Mouse (Mus musculus) layer of hippocampus, postnatal 36 days (tissue): ENCODE measurements around the gene Ap5m1. TPM values are rescaled to one million over a fixed set of nuclear protein-coding genes. Genes with fewer than 3 reads are reported as not detected.

Source experiments
- DNase-seq, 2 experiments: peaks; one replicate each; pipeline ENCODE4 v3.0.0; 2022
- total RNA-seq, 2 experiments: library from RNA; stranded (reverse); gene quantifications; 2 replicates each; pipeline ENCODE4 v1.2.3; 2021

Ap5m1 gene
- total RNA-seq, 2 experiments from 2014 or later = 22.7 to 23.0 TPM

DNA sequence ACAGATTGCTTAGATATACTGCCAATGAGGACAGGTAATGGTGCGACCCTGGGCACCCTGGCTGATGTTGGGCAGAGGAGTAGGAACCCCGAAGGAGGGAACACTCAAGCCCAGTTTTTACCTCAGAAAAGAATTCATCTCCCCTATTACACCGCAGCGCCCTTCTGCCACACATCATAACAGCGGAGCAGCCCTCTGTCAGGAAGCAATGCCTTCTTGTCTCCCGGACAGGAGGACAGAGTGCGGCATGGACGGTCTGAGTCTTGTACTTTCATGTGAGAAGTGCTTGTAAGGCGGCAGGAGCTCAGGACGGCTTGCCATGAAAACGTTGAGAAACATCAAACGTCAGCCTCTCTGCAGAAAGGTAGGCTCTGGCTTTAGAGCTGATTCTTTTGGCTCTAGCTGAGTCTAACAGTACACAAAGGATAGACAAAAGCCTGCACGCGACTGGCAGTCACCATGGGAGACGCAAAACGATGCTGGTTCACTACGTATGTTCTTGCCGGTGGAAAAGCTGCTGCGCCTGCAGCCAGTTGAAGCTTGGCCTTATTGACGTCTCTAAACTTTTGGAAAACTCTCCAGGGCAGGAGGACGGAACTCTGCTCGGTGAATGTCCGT, 61.4 kb downstream of the Ap5m1 start:
- peak; percentile 17 to 26 for DNase-seq

DNA sequence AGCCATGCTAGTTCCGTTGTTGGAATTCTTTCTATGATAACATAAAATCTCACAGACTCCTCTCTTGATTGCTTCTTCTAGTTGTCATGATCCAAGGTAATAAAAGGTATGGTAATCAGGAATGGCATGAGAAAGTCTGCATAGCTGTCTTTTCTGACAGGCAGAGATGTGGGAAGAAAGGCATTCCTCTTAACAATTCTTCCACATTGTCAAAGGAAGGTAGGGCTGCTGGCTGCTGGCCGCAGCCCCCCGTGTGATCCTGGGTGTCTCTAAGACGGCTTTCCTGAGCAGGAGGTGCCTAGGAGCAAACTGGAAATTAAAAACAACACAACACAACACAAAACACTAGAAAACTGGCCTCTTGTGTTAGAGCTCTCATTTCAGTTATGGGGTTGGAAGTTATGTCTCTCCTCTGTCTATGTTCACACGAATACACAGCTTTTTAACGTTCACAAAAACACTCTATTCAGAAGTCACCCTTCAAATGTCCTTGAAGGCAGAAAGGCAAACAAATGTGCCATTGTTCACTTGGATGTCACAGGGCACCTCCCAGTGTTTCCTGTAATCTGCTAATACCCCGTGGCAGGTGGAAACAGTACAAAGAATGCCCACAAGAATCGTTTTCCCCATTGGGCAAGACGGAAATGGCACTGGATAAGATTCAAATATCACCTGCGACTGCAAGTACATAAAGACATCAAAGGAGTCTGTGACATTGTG, 62.8 kb downstream of the Ap5m1 start:
- DNase-seq = no peak

GRCm38 (mm10) chr14:49132391-49132790, 66.5 kb downstream of the Ap5m1 start:
- no peak for DNase-seq

GRCm38 (mm10) chr14:49138171-49138570, 72.3 kb downstream of the Ap5m1 start:
- DNase-seq = no peak

- DNase-seq = no peak
Observed at GRCm38 (mm10) chr14:49140756-49141155, 74.9 kb downstream of the Ap5m1 start.

Other genes starting within 250 kb of the Ap5m1 start
- gene Exoc5, start 556 bp downstream of the Ap5m1 start, total RNA-seq = 10 to 100 TPM; 57.3 to 57.4 TPM
- gene Naa30, start 106.1 kb downstream of the Ap5m1 start, total RNA-seq = 10 to 100 TPM; 35.9 to 42.6 TPM
- not detected for gene ccdc198, start 179.4 kb downstream of the Ap5m1 start, total RNA-seq